Mouse (Mus musculus) T-cell, adult 2 months (primary cell): ENCODE measurements around the gene Zfp318.

Source experiments
- DNase-seq: peaks from one replicate; pipeline ENCODE4 v3.0.0; 2022; ENCODE audit warnings: low spot score

The Zfp318 gene

GRCm38 (mm10) chr17:46383294-46384060 lies at the start of gene Zfp318:
Gene Zfp318 (plus strand): TSS chr17:46383731.
- DNase-seq, result peak; percentile 95

GRCm38 (mm10) chr17:46336475-46336874 lies 47.1 kb upstream of the Zfp318 start:
- no peak for DNase-seq

- DNase-seq, result no peak
Observed at GRCm38 (mm10) chr17:46341208-46341607, 42.3 kb upstream of the Zfp318 start.

GRCm38 (mm10) chr17:46351026-46351700 lies 32.4 kb upstream of the Zfp318 start:
- DNase-seq, result no peak

GRCm38 (mm10) chr17:46371783-46372182 lies 11.7 kb upstream of the Zfp318 start:
- peak; percentile 54 for DNase-seq

GRCm38 (mm10) chr17:46378564-46378963 lies 5.0 kb upstream of the Zfp318 start:
- peak; percentile 13 for DNase-seq

GRCm38 (mm10) chr17:46384061-46384801 lies 700 bp downstream of the Zfp318 start:
- peak; percentile 18 for DNase-seq

- peak; percentile 23 for DNase-seq
Observed at GRCm38 (mm10) chr17:46388200-46388599, 4.7 kb downstream of the Zfp318 start.

- peak; percentile 48 for DNase-seq
Observed at GRCm38 (mm10) chr17:46393012-46393411, 9.5 kb downstream of the Zfp318 start.

- no peak for DNase-seq
Observed at GRCm38 (mm10) chr17:46394631-46395030, 11.1 kb downstream of the Zfp318 start.

GRCm38 (mm10) chr17:46408478-46408877 lies 24.9 kb downstream of the Zfp318 start:
- no peak for DNase-seq

- DNase-seq, result no peak
Observed at GRCm38 (mm10) chr17:46418628-46419027, 35.1 kb downstream of the Zfp318 start.

- DNase-seq, result no peak
Observed at GRCm38 (mm10) chr17:46419717-46420116, 36.2 kb downstream of the Zfp318 start.

GRCm38 (mm10) chr17:46426496-46426895 lies 43.0 kb downstream of the Zfp318 start:
- no peak for DNase-seq

- DNase-seq, result no peak
Observed at GRCm38 (mm10) chr17:46428761-46429414, 45.4 kb downstream of the Zfp318 start, which contains the start of gene Crip3. Gene Crip3 (plus strand): TSS chr17:46428926.

GRCm38 (mm10) chr17:46433627-46434026 lies 50.1 kb downstream of the Zfp318 start:
- no peak for DNase-seq

- no peak for DNase-seq
Observed at GRCm38 (mm10) chr17:46436672-46437366, 53.3 kb downstream of the Zfp318 start.

GRCm38 (mm10) chr17:46438298-46438873 lies 54.9 kb downstream of the Zfp318 start, which contains the start of gene Slc22a7:
Gene Slc22a7 (minus strand): TSS chr17:46438457.
- DNase-seq, result no peak

GRCm38 (mm10) chr17:46439176-46439575 lies 55.6 kb downstream of the Zfp318 start:
- no peak for DNase-seq

- DNase-seq, result no peak
Observed at GRCm38 (mm10) chr17:46444839-46445579, 61.5 kb downstream of the Zfp318 start.
